Mouse (Mus musculus) embryonic facial prominence, embryonic 15.5 days (tissue): ENCODE results near the gene Sh3d19. TPM values are rescaled to one million over a fixed set of nuclear protein-coding genes. Genes with fewer than 3 reads are reported as not detected.

ENCODE experiments used
- ATAC-seq: fragments of 200-750 bp; cut with Nextera tagmentation; 2 replicates; pipeline ENCODE4 v1.8.0; 2017; ENCODE audit warnings: low read depth, moderate TSS enrichment; ENCODE audit not compliant: insufficient number of reproducible peaks, low FRiP score, low TSS enrichment
- H3K27ac ChIP-seq: fragments of 300-500 bp; sonication (generic); replicated peaks from 2 replicates; pipeline ENCODE4 v1.5.1; 2015; ENCODE audit warnings: mild to moderate bottlenecking, inconsistent platforms
- H3K27me3 ChIP-seq: fragments of 300-500 bp; sonication (generic); 2 replicates; pipeline ENCODE4 v1.6.1; 2015; ENCODE audit warnings: inconsistent platforms
- H3K36me3 ChIP-seq: fragments of 300-500 bp; sonication (generic); 2 replicates; pipeline ENCODE4 v1.6.1; 2015; ENCODE audit warnings: mild to moderate bottlenecking, inconsistent platforms
- H3K4me1 ChIP-seq: fragments of 300-500 bp; sonication (generic); 2 replicates; pipeline ENCODE4 v1.6.1; 2015; ENCODE audit warnings: inconsistent platforms
- H3K4me2 ChIP-seq: fragments of 300-500 bp; sonication (generic); replicated peaks from 2 replicates; pipeline ENCODE4 v1.6.1; 2015; ENCODE audit warnings: mild to moderate bottlenecking, inconsistent platforms
- H3K4me3 ChIP-seq: fragments of 300-500 bp; sonication (generic); replicated peaks from 2 replicates; pipeline ENCODE4 v1.5.1; 2015; ENCODE audit warnings: mild to moderate bottlenecking, inconsistent platforms
- H3K9ac ChIP-seq: fragments of 300-500 bp; sonication (generic); 2 replicates; pipeline ENCODE4 v1.6.1; 2015; ENCODE audit warnings: inconsistent platforms
- H3K9me3 ChIP-seq: fragments of 300-500 bp; sonication (generic); replicated peaks from 2 replicates; pipeline ENCODE4 v1.6.1; 2016; ENCODE audit warnings: inconsistent platforms
- WGBS: fragments of 180-500 bp; shearing (Covaris S2); methylation state at CpG from one replicate; pipeline ENCODE4 v1.1.7; 2015; 5-methylcytosine and 5-hydroxymethylcytosine counted together
- polyA plus RNA-seq: library from polyadenylated mRNA; unstranded; fragments of >200 nt; fragmentation: Nextera tagmentation; extraction: Ambion mirVana; gene quantifications from 2 replicates; pipeline ENCODE4 v1.2.1, GENCODE M21; 2015

Gene Sh3d19
- polyA plus RNA-seq, 1 experiment from 2014 or later, result 36.3 TPM

- Histone ChIP-seq H3K27ac (0 out of 2 replicates have a peak overlapping the region, but pooled peaks have one; percentile 48), H3K27me3 (no peaks in the 10 kb centered on the region), H3K9me3 (0 out of 2 replicates have a peak, but pooled peaks cover 6% of the 10 kb centered on the region), H3K4me3 (no peak overlapping the region), H3K9ac (no peak overlapping the region), H3K4me2 (no peak overlapping the region), H3K4me1 (peaks cover 13% of the 10 kb centered on the region; the same call in 1 of the 2 replicates), H3K36me3 (peaks cover 11% of the 10 kb centered on the region)
- 40% methylated on average over 12 of the region's 12 CpGs for WGBS
- ATAC-seq, result peak; percentile 39; the same call in 1 of the 2 replicates
Observed at GRCm38 (mm10) chr3:86114659-86115338, 143.9 kb downstream of the Sh3d19 start.

GRCm38 (mm10) chr3:86116951-86117350 is 146.0 kb downstream of the Sh3d19 start:
- no peak overlapping the region for H3K9ac ChIP-seq
- ATAC-seq, result no peak
- H3K4me2 ChIP-seq, result no peak overlapping the region
- no peak overlapping the region for H3K27ac ChIP-seq
- H3K4me3 ChIP-seq, result no peak overlapping the region
- 91% methylated on average over 4 of the region's 4 CpGs for WGBS
- peaks cover 19% of the 10 kb centered on the region for H3K36me3 ChIP-seq
- 0 out of 2 replicates have a peak, but pooled peaks cover 6% of the 10 kb centered on the region for H3K9me3 ChIP-seq
- peaks cover 8% of the 10 kb centered on the region; the same call in 1 of the 2 replicates for H3K4me1 ChIP-seq
- no peaks in the 10 kb centered on the region for H3K27me3 ChIP-seq

- H3K4me2 ChIP-seq, result no peak overlapping the region
- H3K9me3 ChIP-seq, result 0 out of 2 replicates have a peak, but pooled peaks cover 6% of the 10 kb centered on the region
- no peaks in the 10 kb centered on the region for H3K27me3 ChIP-seq
- H3K4me1 ChIP-seq, result peaks cover 8% of the 10 kb centered on the region; the same call in 1 of the 2 replicates
- 39% methylated on average over 16 of the region's 16 CpGs for WGBS
- no peak overlapping the region for H3K4me3 ChIP-seq
- H3K36me3 ChIP-seq, result peaks cover 26% of the 10 kb centered on the region
- H3K9ac ChIP-seq, result no peak overlapping the region
- H3K27ac ChIP-seq, result peak overlapping the region; percentile 29; the same call in 1 of the 2 replicates
- 0 out of 2 replicates have a peak, but pooled peaks have one; percentile 34 for ATAC-seq
Observed at GRCm38 (mm10) chr3:86119237-86119932, 148.5 kb downstream of the Sh3d19 start.

- H3K27me3 ChIP-seq, result no peaks in the 10 kb centered on the region
- peaks cover 29% of the 10 kb centered on the region for H3K36me3 ChIP-seq
- no peak overlapping the region for H3K4me2 ChIP-seq
- no peak for ATAC-seq
- H3K9me3 ChIP-seq, result no peaks in the 10 kb centered on the region
- H3K27ac ChIP-seq, result no peak overlapping the region
- H3K4me3 ChIP-seq, result no peak overlapping the region
- peaks cover 8% of the 10 kb centered on the region; the same call in 1 of the 2 replicates for H3K4me1 ChIP-seq
- no peak overlapping the region for H3K9ac ChIP-seq
Observed at GRCm38 (mm10) chr3:86122156-86122555, 151.2 kb downstream of the Sh3d19 start.

GRCm38 (mm10) chr3:86123251-86123746 is 152.4 kb downstream of the Sh3d19 start:
- no peak overlapping the region for H3K4me2 ChIP-seq
- no peak overlapping the region for H3K9ac ChIP-seq
- no peaks in the 10 kb centered on the region for H3K9me3 ChIP-seq
- peaks cover 8% of the 10 kb centered on the region; the same call in 1 of the 2 replicates for H3K4me1 ChIP-seq
- peaks cover 30% of the 10 kb centered on the region for H3K36me3 ChIP-seq
- ATAC-seq, result no peak
- H3K27ac ChIP-seq, result no peak overlapping the region
- H3K4me3 ChIP-seq, result no peak overlapping the region
- whole genome bisulfite sequencing, result 78% methylated on average over 8 of the region's 8 CpGs
- no peaks in the 10 kb centered on the region for H3K27me3 ChIP-seq

GRCm38 (mm10) chr3:86129757-86130156 is 158.8 kb downstream of the Sh3d19 start:
- Histone ChIP-seq H3K27me3 (no peaks in the 10 kb centered on the region), H3K9me3 (no peaks in the 10 kb centered on the region), H3K4me1 (no peaks in the 10 kb centered on the region), H3K4me3 (no peak overlapping the region), H3K27ac (no peak overlapping the region), H3K36me3 (peaks cover 16% of the 10 kb centered on the region), H3K4me2 (no peak overlapping the region), H3K9ac (no peak overlapping the region)
- 8% methylated on average over 6 of the region's 6 CpGs for WGBS
- ATAC-seq, result no peak

- H3K27me3 ChIP-seq, result no peaks in the 10 kb centered on the region
- H3K4me1 ChIP-seq, result 0 out of 2 replicates have a peak, but pooled peaks cover 4% of the 10 kb centered on the region
- H3K36me3 ChIP-seq, result peaks cover 53% of the 10 kb centered on the region
- no peak overlapping the region for H3K4me2 ChIP-seq
- ATAC-seq, result no peak
- 79% methylated on average over 6 of the region's 6 CpGs for WGBS
- H3K4me3 ChIP-seq, result no peak overlapping the region
- H3K9me3 ChIP-seq, result no peaks in the 10 kb centered on the region
- H3K27ac ChIP-seq, result no peak overlapping the region
- H3K9ac ChIP-seq, result no peak overlapping the region
Observed at GRCm38 (mm10) chr3:86134939-86135638, 164.2 kb downstream of the Sh3d19 start.

GRCm38 (mm10) chr3:86135886-86136563 is 165.1 kb downstream of the Sh3d19 start:
- Histone ChIP-seq H3K36me3 (peaks cover 61% of the 10 kb centered on the region), H3K9ac (no peak overlapping the region), H3K9me3 (no peaks in the 10 kb centered on the region), H3K27me3 (no peaks in the 10 kb centered on the region), H3K4me3 (no peak overlapping the region), H3K4me1 (peaks cover 11% of the 10 kb centered on the region), H3K27ac (no peak overlapping the region), H3K4me2 (no peak overlapping the region)
- ATAC-seq, result no peak
- 86% methylated on average over 6 of the region's 6 CpGs for WGBS

- WGBS, result 91% methylated on average over 6 of the region's 6 CpGs
- Histone ChIP-seq H3K9me3 (no peaks in the 10 kb centered on the region), H3K36me3 (peaks cover 61% of the 10 kb centered on the region), H3K27me3 (no peaks in the 10 kb centered on the region), H3K4me2 (no peak overlapping the region), H3K4me3 (no peak overlapping the region), H3K9ac (no peak overlapping the region), H3K4me1 (peaks cover 15% of the 10 kb centered on the region), H3K27ac (no peak overlapping the region)
- no peak for ATAC-seq
Observed at GRCm38 (mm10) chr3:86136936-86137574, 166.1 kb downstream of the Sh3d19 start.

GRCm38 (mm10) chr3:86139660-86140059 is 168.8 kb downstream of the Sh3d19 start:
- no peak overlapping the region for H3K4me2 ChIP-seq
- WGBS, result 97% methylated on average over 4 of the region's 4 CpGs
- H3K9me3 ChIP-seq, result no peaks in the 10 kb centered on the region
- H3K4me3 ChIP-seq, result no peak overlapping the region
- no peaks in the 10 kb centered on the region for H3K27me3 ChIP-seq
- no peak for ATAC-seq
- no peak overlapping the region for H3K9ac ChIP-seq
- peaks cover 15% of the 10 kb centered on the region for H3K4me1 ChIP-seq
- peaks cover 60% of the 10 kb centered on the region for H3K36me3 ChIP-seq
- H3K27ac ChIP-seq, result no peak overlapping the region
